Mouse (Mus musculus) liver, embryonic 14.5 days (tissue): Measurements from ENCODE around the gene Kcna6. TPM values are rescaled to one million over a fixed set of nuclear protein-coding genes. Genes with fewer than 3 reads are reported as not detected.

Experiments used
- ATAC-seq: fragments of 200-750 bp; cut with Nextera tagmentation; 2 replicates; pipeline ENCODE4 v1.8.0; 2017; ENCODE audit warnings: moderate number of reproducible peaks, mild to moderate bottlenecking, moderate library complexity; ENCODE audit not compliant: insufficient read depth
- DNase-seq, 3 experiments: peaks; one replicate each; pipeline ENCODE4 v3.0.0-alpha.2; 2012 to 2013; ENCODE audit warnings: low read depth in 3 of 3, low spot score in 3 of 3
- H3K27ac ChIP-seq: fragments of 300-500 bp; sonication (generic); 2 replicates; pipeline ENCODE4 v1.5.1; 2014; ENCODE audit warnings: moderate library complexity, mild to moderate bottlenecking, control low read depth, inconsistent platforms
- H3K27me3 ChIP-seq: fragments of 300-500 bp; sonication (generic); 2 replicates; pipeline ENCODE4 v1.6.1; 2014; ENCODE audit warnings: mild to moderate bottlenecking, low read length, moderate library complexity; ENCODE audit not compliant: control insufficient read depth, insufficient read depth
- H3K36me3 ChIP-seq: fragments of 300-500 bp; sonication (generic); replicated peaks from 2 replicates; pipeline ENCODE4 v1.6.1; 2014; ENCODE audit warnings: low read depth; ENCODE audit not compliant: control insufficient read depth, insufficient read depth
- H3K4me1 ChIP-seq, 2 experiments: fragments of 200-500 bp in 1 of 2; fragments of 300-500 bp in 1 of 2; sonication (generic) in 1 of 2; replicated peaks; 2 replicates each; pipeline ENCODE4 v1.6.1; 2012 to 2014; ENCODE audit warnings: antibody characterized with exemption in 1 of 2, inconsistent platforms in 1 of 2, low read length in 1 of 2; ENCODE audit not compliant: control insufficient read depth in 2 of 2, insufficient read depth in 2 of 2
- H3K4me2 ChIP-seq: fragments of 300-500 bp; sonication (generic); 2 replicates; pipeline ENCODE4 v1.6.1; 2014; ENCODE audit warnings: low read depth, mild to moderate bottlenecking, control low read depth, moderate library complexity
- H3K4me3 ChIP-seq, 2 experiments: fragments of 200-500 bp in 1 of 2; fragments of 300-500 bp in 1 of 2; sonication (generic) in 1 of 2; 2 replicates each; pipeline ENCODE4 v1.5.1; 2012 to 2014; ENCODE audit warnings: low read depth in 2 of 2, low read length in 2 of 2, mild to moderate bottlenecking in 2 of 2, control low read depth in 1 of 2, inconsistent platforms in 1 of 2, moderate library complexity in 1 of 2; ENCODE audit not compliant: insufficient read depth in 1 of 2
- H3K9ac ChIP-seq: fragments of 300-500 bp; sonication (generic); replicated peaks from 2 replicates; pipeline ENCODE4 v1.6.1; 2014; ENCODE audit warnings: mild to moderate bottlenecking, control low read depth, moderate library complexity
- H3K9me3 ChIP-seq: fragments of 300-500 bp; sonication (generic); 2 replicates; pipeline ENCODE4 v1.6.1; 2016; ENCODE audit warnings: low read length, mixed read lengths; ENCODE audit not compliant: control insufficient read depth
- CTCF ChIP-seq: IDR thresholded peaks from 2 replicates; pipeline ENCODE4 v1.5.1; 2016; ENCODE audit warnings: antibody characterized with exemption, low read depth, control low read depth
- EP300 ChIP-seq: IDR thresholded peaks from 2 replicates; pipeline ENCODE4 v1.6.1; 2016; ENCODE audit warnings: antibody characterized with exemption, low read depth
- WGBS: fragments of 180-500 bp; shearing (Covaris S2); extraction: QIAGEN DNeasy Blood & Tissue Kit; methylation state at CpG from one replicate; pipeline ENCODE4 v1.1.7; 2014; ENCODE audit not compliant: insufficient replicate concordance; 5-methylcytosine and 5-hydroxymethylcytosine counted together
- polyA plus RNA-seq, 2 experiments: library from polyadenylated mRNA; depleted of rRNA in 1 of 2; stranded (reverse) in 1 of 2; unstranded in 1 of 2; fragments of >200 nt; fragmentation: Nextera tagmentation in 1 of 2; extraction: Ambion mirVana in 1 of 2; gene quantifications; 2 replicates each; pipeline versions ENCODE4 v1.2.1 to v1.2.3; 2012 to 2014

Gene Kcna6
- polyA plus RNA-seq, 2 experiments, result 0.07 to 0.10 TPM

DNA sequence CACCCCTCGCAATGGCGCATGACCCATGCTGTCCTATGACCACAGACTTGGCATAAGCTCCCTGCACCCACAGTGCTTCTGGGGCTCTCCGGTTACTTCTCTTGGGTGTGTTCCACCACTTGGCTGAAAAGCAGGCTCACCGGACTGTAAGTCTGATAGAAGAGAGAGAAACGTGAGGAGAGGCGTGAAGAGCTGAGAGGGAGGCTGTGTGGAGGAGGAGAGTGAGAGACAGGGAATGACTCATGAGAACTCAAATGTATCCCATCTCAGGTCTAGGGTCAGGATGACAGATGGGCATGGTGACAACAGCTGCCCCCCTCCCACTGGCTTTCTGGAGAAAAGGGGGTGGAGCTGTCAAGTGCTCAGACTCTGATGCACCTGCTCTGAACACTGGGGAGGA lies 34.5 kb downstream of the Kcna6 start:
- Histone ChIP-seq H3K9ac (no peak overlapping the region), H3K27me3 (no peaks in the 10 kb centered on the region), H3K36me3 (no peaks in the 10 kb centered on the region), H3K9me3 (no peaks in the 10 kb centered on the region), H3K27ac (no peak overlapping the region), H3K4me1 (no peaks in the 10 kb centered on the region), H3K4me2 (no peak overlapping the region), H3K4me3 (no peak overlapping the region)
- ATAC-seq (no peak), DNase-seq (no peak)
- 60% methylated on average over 6 of the region's 6 CpGs for WGBS
- TF ChIP-seq EP300, result no peak

- TF ChIP-seq CTCF (peak; percentile 53), EP300 (no peak)
- 15% methylated on average over 4 of the region's 4 CpGs for WGBS
- Histone ChIP-seq H3K9me3 (no peaks in the 10 kb centered on the region), H3K27me3 (no peaks in the 10 kb centered on the region), H3K4me3 (no peak overlapping the region), H3K27ac (no peak overlapping the region), H3K9ac (no peak overlapping the region), H3K36me3 (no peaks in the 10 kb centered on the region), H3K4me1 (no peaks in the 10 kb centered on the region), H3K4me2 (no peak overlapping the region)
- no peak for ATAC-seq
- no peak for DNase-seq
These were observed 36.0 kb downstream of the Kcna6 start for GRCm38 (mm10) chr6:126704430-126704829.

GRCm38 (mm10) chr6:126702116-126702515 lies 38.4 kb downstream of the Kcna6 start:
- Histone ChIP-seq H3K9ac (no peak overlapping the region), H3K9me3 (no peaks in the 10 kb centered on the region), H3K4me3 (no peak overlapping the region), H3K4me2 (peak overlapping the region; percentile 20; the same call in 1 of the 2 replicates), H3K27me3 (no peaks in the 10 kb centered on the region), H3K27ac (no peak overlapping the region), H3K4me1 (no peaks in the 10 kb centered on the region), H3K36me3 (no peaks in the 10 kb centered on the region)
- DNase-seq (no peak), ATAC-seq (no peak)
- WGBS, result 4% methylated on average over 12 of the region's 12 CpGs
- peak; percentile 79 for TF ChIP-seq CTCF
- no peak for TF ChIP-seq EP300

GRCm38 (mm10) chr6:126701196-126701595 lies 39.3 kb downstream of the Kcna6 start:
- ATAC-seq (no peak), DNase-seq (no peak)
- TF ChIP-seq EP300 (no peak), CTCF (no peak)
- H3K9me3 ChIP-seq, result no peaks in the 10 kb centered on the region
- 63% methylated on average over 23 of the region's 23 CpGs for WGBS
- H3K27me3 ChIP-seq, result no peaks in the 10 kb centered on the region
- H3K27ac ChIP-seq, result no peak overlapping the region
- H3K4me1 ChIP-seq, result no peaks in the 10 kb centered on the region
- no peaks in the 10 kb centered on the region for H3K36me3 ChIP-seq
- H3K4me2 ChIP-seq, result no peak overlapping the region
- no peak overlapping the region for H3K4me3 ChIP-seq
- no peak overlapping the region for H3K9ac ChIP-seq

GRCm38 (mm10) chr6:126699995-126700394 lies 40.5 kb downstream of the Kcna6 start:
- ATAC-seq (no peak), DNase-seq (no peak)
- Histone ChIP-seq H3K36me3 (no peaks in the 10 kb centered on the region), H3K4me1 (no peaks in the 10 kb centered on the region), H3K4me3 (no peak overlapping the region), H3K4me2 (no peak overlapping the region), H3K9me3 (no peaks in the 10 kb centered on the region), H3K27me3 (no peaks in the 10 kb centered on the region), H3K9ac (no peak overlapping the region), H3K27ac (no peak overlapping the region)
- no peak for TF ChIP-seq EP300
- TF ChIP-seq CTCF, result no peak
- 60% methylated on average over 5 of the region's 5 CpGs for WGBS
